Mouse (Mus musculus): Measurements from ENCODE around the gene Aqp1.

GRCm38 (mm10) chr6:55300704-55301103 lies 35.5 kb upstream of the Aqp1 start:
- TF ChIP-seq POLR2A (IDR thresholded peaks at IDR 0.05; ENCODE audit: control insufficient read depth, extremely low read depth, insufficient read depth, low read length, poor library complexity) = no peak
- TF ChIP-seq CTCF (IDR thresholded peaks at IDR 0.05; ENCODE audit: borderline replicate concordance, control insufficient read depth, extremely low read depth, insufficient read depth, low read length, poor library complexity) = no peak
